Mouse (Mus musculus) CD4-positive, CD25-positive, alpha-beta regulatory T cell, adult 9 weeks (primary cell): ENCODE results near the gene Rfesd. TPM values are rescaled to one million over a fixed set of nuclear protein-coding genes. Genes with fewer than 3 reads are reported as not detected.

ENCODE experiments used
- polyA plus RNA-seq: library from polyadenylated mRNA; unstranded; fragments of 100-300 nt; shearing (Covaris generic); gene quantifications from one replicate; pipeline ENCODE4 v1.2.1, GENCODE M21; 2017

The Rfesd gene
- 35.5 TPM for polyA plus RNA-seq

DNA sequence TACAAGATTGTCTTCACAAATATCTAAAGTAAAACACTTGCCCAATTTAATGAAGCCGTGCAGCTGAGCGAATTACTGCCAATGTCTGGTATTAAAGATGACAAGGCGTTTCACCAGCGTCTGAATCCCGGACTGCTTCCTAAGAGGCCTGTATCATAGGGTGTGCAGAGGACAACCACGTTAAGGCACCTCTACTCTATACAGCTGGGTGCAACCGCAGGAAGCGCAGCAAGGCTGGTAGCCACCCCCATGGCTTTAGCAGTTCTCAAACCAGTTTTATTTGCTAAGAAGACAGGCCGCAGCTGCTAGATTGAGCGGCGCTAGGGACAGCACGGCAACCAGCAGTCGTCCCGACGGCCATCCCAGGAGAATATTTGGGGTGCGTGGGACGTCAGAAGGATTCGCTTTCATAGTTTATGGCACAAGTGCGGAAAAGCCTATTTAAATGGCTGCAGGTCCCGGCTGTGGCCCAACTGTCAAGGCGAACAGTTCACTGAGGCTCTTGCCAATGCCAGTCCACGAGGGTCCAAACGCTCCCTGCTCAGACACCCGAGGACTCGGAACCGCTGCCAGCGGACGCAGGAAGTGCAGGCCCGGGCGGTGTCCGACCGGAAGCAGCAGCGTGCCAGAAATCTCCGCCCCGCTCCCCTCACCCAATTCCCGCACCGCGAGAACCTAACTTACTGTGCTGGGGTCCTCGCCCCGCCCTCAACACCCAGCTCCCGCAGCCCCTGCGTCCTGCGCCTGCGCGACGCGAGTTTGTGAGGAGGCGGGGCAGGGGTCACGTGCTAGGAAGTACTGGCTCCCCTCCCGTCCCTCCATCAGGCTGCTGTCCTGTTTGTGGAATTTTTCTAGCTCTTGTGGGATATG, at the start of gene Rfesd:
TSS of gene Rfesd (minus strand) at position 746 of the 870 bp plus-strand sequence.

DNA sequence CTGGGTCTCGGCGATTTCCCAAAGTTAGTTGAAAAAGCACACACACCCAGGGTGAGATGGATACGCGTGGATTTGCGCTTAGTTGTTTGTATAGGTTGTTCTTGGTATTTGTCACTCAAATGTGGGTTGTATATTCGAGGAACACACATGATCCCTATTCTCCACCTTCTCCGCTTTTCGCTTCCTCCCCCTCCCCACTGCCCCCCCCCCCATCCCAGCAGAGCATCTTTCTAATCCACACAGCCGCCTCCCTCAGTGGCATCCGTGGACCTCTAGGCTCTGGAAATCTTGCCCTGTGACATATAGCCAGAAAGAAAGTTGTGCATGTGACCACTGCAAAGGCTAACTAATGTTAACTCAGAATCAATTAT, 38.4 kb upstream of the Rfesd start, which contains the start of gene Gpr150:
TSS of gene Gpr150 (minus strand) at position 101 of the 371 bp plus-strand sequence.

DNA sequence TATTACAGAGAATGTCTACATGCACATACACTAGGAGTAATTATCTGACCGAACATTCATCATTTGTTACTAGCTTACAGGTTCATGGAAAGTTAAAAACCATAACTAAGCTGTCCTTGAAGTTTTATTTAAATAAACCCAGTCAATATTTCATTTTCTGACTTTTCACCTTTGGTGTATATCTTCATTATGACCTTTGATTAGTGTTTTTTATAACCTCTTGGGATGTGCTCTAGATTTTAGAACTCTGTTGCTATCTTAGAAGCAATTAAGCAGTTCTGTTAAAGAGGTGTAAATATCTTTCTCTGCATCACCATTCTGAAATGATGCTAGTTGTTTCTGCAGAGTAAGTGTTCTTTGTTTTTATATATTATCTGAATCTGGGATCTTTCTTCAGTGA, 51.7 kb downstream of the Rfesd start, which contains the start of gene Spata9:
TSS of gene Spata9 (plus strand) at position 301 of the 400 bp plus-strand sequence.

Other genes starting within 250 kb of the Rfesd start
- gene Glrx, start 178.9 kb downstream of the Rfesd start, polyA plus RNA-seq = 185 TPM
- not detected for gene Rhobtb3, start 74.8 kb downstream of the Rfesd start, polyA plus RNA-seq
- gene Spata9, start 51.6 kb downstream of the Rfesd start, polyA plus RNA-seq = not detected
- gene Gpr150, start 38.3 kb upstream of the Rfesd start, polyA plus RNA-seq = not detected
- 7.2 TPM for gene Arsk, start 79.9 kb upstream of the Rfesd start, polyA plus RNA-seq
- 26.4 TPM for gene Ttc37, start 80.0 kb upstream of the Rfesd start, polyA plus RNA-seq